Mouse (Mus musculus) small intestine, adult 2 months (tissue): ENCODE data around the gene Fxyd5.

ENCODE experiments used
- CTCF ChIP-seq: fragments of 200-500 bp; IDR thresholded peaks from 2 replicates; pipeline ENCODE4 v1.5.1; 2012; ENCODE audit warnings: low read depth, mild to moderate bottlenecking, control low read depth, inconsistent platforms, low read length, moderate library complexity, mixed read lengths; ENCODE audit not compliant: insufficient replicate concordance, insufficient read length; ENCODE audit errors: extremely low read depth
- POLR2A ChIP-seq: fragments of 200-500 bp; IDR thresholded peaks from 2 replicates; pipeline ENCODE4 v1.6.1; 2012; ENCODE audit warnings: low read depth, mild to moderate bottlenecking, control low read depth, inconsistent platforms, low read length, moderate library complexity

DNA sequence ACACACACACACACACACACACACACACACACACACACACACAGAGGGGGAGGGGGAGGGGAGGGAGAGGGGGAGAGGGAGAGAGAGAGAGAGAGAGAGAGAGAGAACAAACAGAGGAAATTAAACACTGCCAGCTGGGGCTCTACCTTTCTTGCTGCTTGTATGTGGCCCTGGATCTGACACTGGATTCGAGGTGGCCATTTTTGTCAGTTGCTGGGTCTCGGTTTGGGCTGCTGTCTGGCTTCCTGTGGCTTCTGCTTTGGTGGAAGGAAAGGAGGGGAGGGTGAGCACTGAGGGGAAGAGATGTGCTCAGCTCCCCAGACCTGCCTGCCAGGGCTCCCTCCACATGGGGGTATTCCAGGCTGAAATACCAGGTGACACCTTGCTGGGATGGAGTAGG, 4.6 kb downstream of the Fxyd5 start:
- TF ChIP-seq POLR2A, result no peak
- TF ChIP-seq CTCF, result no peak
